Mouse (Mus musculus) brain, embryonic 14.5 days (tissue): Measurements from ENCODE around the gene Slc10a7.

Experiments used
- CTCF ChIP-seq: fragments of 200-500 bp; IDR thresholded peaks from 2 replicates; pipeline ENCODE4 v1.5.1; 2012; ENCODE audit warnings: inconsistent platforms, mild to moderate bottlenecking, moderate library complexity, borderline replicate concordance; ENCODE audit not compliant: insufficient read depth, insufficient read length; ENCODE audit errors: extremely low read depth
- POLR2A ChIP-seq: fragments of 200-500 bp; IDR thresholded peaks from 2 replicates; pipeline ENCODE4 v1.6.1; 2012; ENCODE audit warnings: mild to moderate bottlenecking, inconsistent platforms, borderline replicate concordance; ENCODE audit not compliant: poor library complexity, insufficient read depth, insufficient read length, severe bottlenecking; ENCODE audit errors: extremely low read depth

DNA sequence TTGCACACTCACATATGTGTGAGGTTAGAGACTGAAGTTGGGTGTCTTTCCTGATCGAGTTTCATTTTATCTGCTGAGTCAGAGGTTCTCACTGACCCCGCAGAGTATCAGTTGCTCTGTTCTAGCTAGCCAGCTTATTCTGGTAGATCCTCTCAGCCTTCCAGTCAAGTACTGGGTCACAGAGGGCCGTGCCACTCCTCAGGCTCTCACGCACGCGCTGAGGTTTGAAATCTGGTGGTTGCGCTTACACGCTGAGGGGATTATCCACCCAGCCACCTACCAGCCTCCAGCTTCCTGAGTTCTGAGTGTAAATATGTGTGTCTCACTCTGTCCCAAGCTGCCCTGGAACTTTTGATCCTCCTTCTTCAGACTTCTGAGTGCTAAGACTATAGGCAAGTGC, 59.0 kb downstream of the Slc10a7 start:
- TF ChIP-seq CTCF (no peak), POLR2A (no peak)
